Mouse (Mus musculus) lung, embryonic 16.5 days (tissue): ENCODE measurements around the gene Calr3. TPM values are rescaled to one million over a fixed set of nuclear protein-coding genes. Genes with fewer than 3 reads are reported as not detected.
A peak's percentile ranks its signal among the peaks of the same experiment; 100 is the strongest.

Experiments
- ATAC-seq: fragments of 200-750 bp; cut with Nextera tagmentation; 2 replicates; pipeline ENCODE4 v1.8.0; 2017; ENCODE audit warnings: low read depth, mild to moderate bottlenecking, moderate library complexity
- H3K27ac ChIP-seq: fragments of 300-500 bp; sonication (generic); 2 replicates; pipeline ENCODE4 v1.5.1; 2014; ENCODE audit warnings: mild to moderate bottlenecking, control low read depth, low read length
- H3K27me3 ChIP-seq: fragments of 300-500 bp; sonication (generic); 2 replicates; pipeline ENCODE4 v1.6.1; 2014; ENCODE audit warnings: low read depth, low read length, mixed read lengths; ENCODE audit not compliant: control insufficient read depth, insufficient read depth
- H3K36me3 ChIP-seq: fragments of 300-500 bp; sonication (generic); 2 replicates; pipeline ENCODE4 v1.6.1; 2014; ENCODE audit warnings: low read length; ENCODE audit not compliant: control insufficient read depth, insufficient read depth
- H3K4me1 ChIP-seq: fragments of 300-500 bp; sonication (generic); replicated peaks from 2 replicates; pipeline ENCODE4 v1.6.1; 2014; ENCODE audit warnings: low read length, mixed read lengths; ENCODE audit not compliant: control insufficient read depth, insufficient read depth
- H3K4me2 ChIP-seq: fragments of 300-500 bp; sonication (generic); 2 replicates; pipeline ENCODE4 v1.6.1; 2014; ENCODE audit warnings: low read depth, low read length, control low read depth
- H3K4me3 ChIP-seq: fragments of 300-500 bp; sonication (generic); 2 replicates; pipeline ENCODE4 v1.5.1; 2014; ENCODE audit warnings: mild to moderate bottlenecking, low read length, control low read depth
- H3K9ac ChIP-seq: fragments of 300-500 bp; sonication (generic); 2 replicates; pipeline ENCODE4 v1.6.1; 2014; ENCODE audit warnings: low read length, control low read depth
- H3K9me3 ChIP-seq: fragments of 300-500 bp; sonication (generic); 2 replicates; pipeline ENCODE4 v1.6.1; 2016; ENCODE audit warnings: low read length; ENCODE audit not compliant: control insufficient read depth
- WGBS: fragments of 180-500 bp; shearing (Covaris S2); extraction: QIAGEN DNeasy Blood & Tissue Kit; methylation state at CpG from one replicate; pipeline ENCODE4 v1.1.7; 2014; 5-methylcytosine and 5-hydroxymethylcytosine counted together
- polyA plus RNA-seq: library from polyadenylated mRNA; unstranded; fragments of >200 nt; fragmentation: Nextera tagmentation; extraction: Ambion mirVana; gene quantifications from 2 replicates; pipeline ENCODE4 v1.2.1, GENCODE M21; 2015

Calr3 gene
- polyA plus RNA-seq, 1 experiment from 2014 or later: 2.1 TPM

DNA sequence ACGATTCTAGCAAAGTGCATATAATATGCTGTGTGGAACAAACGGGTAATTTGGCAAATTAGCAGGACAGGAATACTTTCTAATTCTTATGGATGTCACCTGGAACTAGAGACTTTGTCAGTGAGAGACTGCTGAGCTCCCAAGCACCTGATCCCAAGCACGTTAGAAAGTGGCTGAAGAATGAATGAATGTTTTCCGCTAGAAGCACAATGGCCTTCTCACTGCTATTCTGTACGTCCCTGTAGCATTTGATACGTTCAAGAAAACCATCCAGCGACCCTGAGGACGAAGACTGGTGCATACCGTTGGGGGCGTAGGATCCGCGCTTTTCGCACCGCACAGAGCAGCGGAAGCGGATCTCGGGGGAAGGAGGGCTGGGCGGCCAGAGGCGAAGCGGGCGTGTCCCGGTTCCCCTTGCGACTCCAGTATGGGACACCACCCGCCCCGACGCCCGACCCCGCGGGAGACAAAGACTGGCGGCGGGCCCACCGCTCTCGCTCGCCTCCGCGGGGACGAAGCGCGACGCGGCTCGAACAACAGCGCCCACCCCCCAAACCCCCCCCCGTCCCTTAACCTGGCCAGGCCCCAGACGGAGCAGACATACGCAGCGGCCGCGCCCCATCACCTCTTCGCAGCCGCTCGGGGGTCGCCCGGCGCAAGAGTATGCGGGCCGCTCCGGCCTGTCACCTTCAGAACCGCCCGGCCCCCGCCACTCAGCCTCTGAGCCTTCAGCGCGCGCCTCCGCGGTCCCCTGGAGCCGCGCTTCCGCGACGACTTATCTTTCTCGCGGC lies 22.9 kb downstream of the Calr3 start:
- H3K9ac ChIP-seq: peak overlapping the region; percentile 93
- H3K36me3 ChIP-seq: no peaks in the 10 kb centered on the region
- H3K4me3 ChIP-seq: peak overlapping the region; percentile 80
- no peaks in the 10 kb centered on the region for H3K9me3 ChIP-seq
- ATAC-seq: peak; percentile 58
- peaks cover 19% of the 10 kb centered on the region for H3K4me1 ChIP-seq
- peak overlapping the region; percentile 87 for H3K4me2 ChIP-seq
- H3K27ac ChIP-seq: peak overlapping the region; percentile 79
- H3K27me3 ChIP-seq: no peaks in the 10 kb centered on the region
- 1% methylated on average over 63 of the region's 73 CpGs for WGBS

DNA sequence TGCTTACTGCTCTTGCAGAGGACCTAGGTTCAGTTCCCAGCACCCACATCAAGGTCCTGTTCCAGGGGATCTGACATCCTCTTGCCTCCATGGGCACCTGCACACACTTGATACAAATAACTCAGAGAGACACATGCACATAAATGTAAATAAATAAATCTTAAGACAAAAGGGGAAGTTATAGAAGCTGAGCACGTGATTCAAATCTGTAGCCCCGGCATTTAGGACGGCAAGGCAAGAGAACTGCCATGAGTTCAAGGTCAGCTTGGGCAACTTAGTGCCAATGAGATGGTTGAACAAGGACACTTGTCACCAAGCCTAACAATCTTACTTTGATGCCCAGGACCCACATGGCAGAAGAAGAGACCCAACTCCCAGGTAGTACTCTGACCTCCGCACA lies 25.6 kb downstream of the Calr3 start:
- ATAC-seq: no peak
- Histone ChIP-seq H3K4me1 (peaks cover 19% of the 10 kb centered on the region), H3K9ac (no peak overlapping the region), H3K4me3 (no peak overlapping the region), H3K27ac (no peak overlapping the region), H3K36me3 (no peaks in the 10 kb centered on the region), H3K27me3 (no peaks in the 10 kb centered on the region), H3K4me2 (no peak overlapping the region), H3K9me3 (no peaks in the 10 kb centered on the region)
- WGBS: 88% methylated on average over 4 of the region's 4 CpGs

DNA sequence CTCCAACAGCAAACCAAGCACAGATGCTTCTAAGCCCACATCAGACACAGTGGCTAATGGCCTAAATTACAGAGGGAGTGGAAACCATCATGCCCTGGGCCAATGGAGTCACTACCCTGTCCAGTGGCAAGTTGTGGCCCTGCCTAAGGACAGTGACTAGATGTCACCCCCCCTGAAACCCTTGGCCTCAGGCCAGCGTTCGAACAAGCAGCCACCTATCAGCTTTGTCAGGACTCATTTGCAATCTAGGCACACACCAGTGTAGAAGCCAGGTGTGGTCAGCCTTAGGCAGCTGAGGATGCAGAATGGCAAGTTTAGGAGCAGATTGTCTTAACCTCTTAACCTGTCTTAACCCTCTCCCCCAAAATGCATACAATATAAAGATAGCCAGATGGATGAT lies 28.4 kb downstream of the Calr3 start:
- H3K4me3 ChIP-seq: no peak overlapping the region
- H3K9ac ChIP-seq: no peak overlapping the region
- H3K27ac ChIP-seq: no peak overlapping the region
- peaks cover 12% of the 10 kb centered on the region for H3K4me1 ChIP-seq
- no peak for ATAC-seq
- H3K4me2 ChIP-seq: no peak overlapping the region
- 56% methylated on average over 2 of the region's 2 CpGs for WGBS
- H3K27me3 ChIP-seq: no peaks in the 10 kb centered on the region
- H3K36me3 ChIP-seq: no peaks in the 10 kb centered on the region
- no peaks in the 10 kb centered on the region for H3K9me3 ChIP-seq

DNA sequence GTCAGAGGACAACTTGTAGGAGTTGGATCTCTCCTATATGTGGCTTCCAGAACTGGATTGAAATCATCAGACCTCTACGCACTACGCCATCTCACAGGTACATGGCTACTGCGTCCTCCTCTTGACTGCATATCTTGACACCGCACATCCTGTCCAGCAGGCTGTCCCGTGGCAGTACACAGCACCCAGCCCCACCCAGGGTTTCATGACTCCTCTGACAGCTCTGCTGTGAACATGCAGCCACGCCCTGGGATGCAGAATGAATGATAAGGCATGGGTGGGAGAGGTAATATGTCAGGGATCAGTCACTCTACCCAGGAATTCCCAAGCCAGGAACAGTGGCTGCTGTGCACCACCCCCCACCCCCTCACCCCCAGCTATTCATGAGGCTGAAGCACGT lies 29.8 kb downstream of the Calr3 start:
- no peaks in the 10 kb centered on the region for H3K27me3 ChIP-seq
- no peak overlapping the region for H3K4me3 ChIP-seq
- WGBS: 86% methylated on average over 7 of the region's 7 CpGs
- H3K4me1 ChIP-seq: no peaks in the 10 kb centered on the region
- H3K27ac ChIP-seq: no peak overlapping the region
- H3K9ac ChIP-seq: no peak overlapping the region
- no peak for ATAC-seq
- H3K36me3 ChIP-seq: no peaks in the 10 kb centered on the region
- H3K9me3 ChIP-seq: no peaks in the 10 kb centered on the region
- H3K4me2 ChIP-seq: no peak overlapping the region

DNA sequence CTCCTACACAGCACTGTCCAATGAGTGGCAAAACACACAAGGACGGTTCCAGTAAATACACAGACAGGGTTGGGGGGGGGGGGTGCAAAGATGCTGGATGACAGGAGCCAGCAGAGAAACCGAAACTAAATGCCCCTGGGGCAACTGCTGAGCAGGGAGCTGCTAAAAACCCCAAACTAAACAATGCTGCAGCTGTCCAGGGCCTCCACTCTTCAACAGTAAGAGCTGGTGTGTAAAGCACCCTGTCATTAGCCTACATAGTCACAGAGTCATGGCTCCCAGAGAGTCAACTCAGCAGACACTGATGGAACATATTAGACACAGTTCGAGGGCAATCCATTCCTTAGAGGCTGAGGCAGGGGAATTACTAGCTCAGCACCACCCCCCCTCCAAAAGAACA lies 34.2 kb downstream of the Calr3 start:
- 64% methylated on average over 3 of the region's 3 CpGs for WGBS

DNA sequence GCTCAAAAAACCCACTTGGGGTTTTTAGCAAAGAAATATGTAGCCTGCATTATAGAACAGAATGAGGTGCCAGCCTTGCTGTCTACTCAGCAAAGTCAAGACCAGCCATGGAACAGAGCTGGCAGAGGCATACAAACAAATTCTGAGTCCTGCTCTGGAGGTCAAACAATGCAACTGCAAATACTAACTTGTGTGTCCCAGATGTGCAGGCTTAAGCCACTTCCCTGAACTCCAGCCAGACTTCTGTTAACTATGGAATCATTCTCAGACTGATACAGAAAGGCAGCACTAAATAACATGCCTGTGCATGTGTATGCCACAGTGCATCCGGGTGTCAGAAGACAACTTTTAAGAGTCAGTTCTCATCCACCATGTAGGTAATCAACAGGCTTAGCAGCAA lies 35.8 kb downstream of the Calr3 start:
- 97% methylated on average over 1 of the region's 1 CpGs for WGBS
- Histone ChIP-seq H3K27me3 (no peaks in the 10 kb centered on the region), H3K9ac (no peak overlapping the region), H3K9me3 (no peaks in the 10 kb centered on the region), H3K4me3 (no peak overlapping the region), H3K4me2 (no peak overlapping the region), H3K27ac (no peak overlapping the region), H3K36me3 (no peaks in the 10 kb centered on the region), H3K4me1 (no peaks in the 10 kb centered on the region)
- ATAC-seq: no peak

More for the DNA sequence above, 34.2 kb downstream of the Calr3 start:
- Histone ChIP-seq H3K4me2 (no peak overlapping the region), H3K4me1 (no peaks in the 10 kb centered on the region), H3K9me3 (no peaks in the 10 kb centered on the region), H3K27ac (no peak overlapping the region), H3K27me3 (no peaks in the 10 kb centered on the region), H3K36me3 (no peaks in the 10 kb centered on the region), H3K9ac (no peak overlapping the region), H3K4me3 (no peak overlapping the region)
- ATAC-seq: no peak

DNA sequence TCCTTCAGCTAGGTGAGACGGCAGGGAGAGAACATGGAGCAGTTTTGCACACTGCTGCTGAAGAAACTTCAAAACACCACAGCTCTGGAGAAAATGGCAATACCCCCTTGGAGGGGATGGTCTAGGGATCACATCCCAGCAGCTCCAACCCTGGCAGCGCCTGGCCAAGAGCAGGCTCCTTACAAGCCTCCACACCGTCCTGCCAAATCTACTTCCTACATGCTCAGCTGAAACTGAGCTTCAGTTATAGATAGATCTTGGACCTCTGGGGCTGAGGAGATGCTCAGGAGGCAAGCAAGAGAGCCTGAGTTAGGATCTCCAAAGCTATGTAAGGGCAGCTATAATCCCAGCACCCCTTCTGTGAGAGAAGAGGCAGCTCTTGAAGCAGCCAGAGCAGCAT lies 40.7 kb downstream of the Calr3 start:
- no peaks in the 10 kb centered on the region; the same call in none of the 2 replicates for H3K4me1 ChIP-seq
- H3K4me3 ChIP-seq: no peak overlapping the region
- no peaks in the 10 kb centered on the region for H3K27me3 ChIP-seq
- no peak overlapping the region for H3K9ac ChIP-seq
- no peaks in the 10 kb centered on the region for H3K9me3 ChIP-seq
- H3K27ac ChIP-seq: no peak overlapping the region
- H3K36me3 ChIP-seq: peaks cover 4% of the 10 kb centered on the region; the same call in 1 of the 2 replicates
- H3K4me2 ChIP-seq: no peak overlapping the region
- no peak for ATAC-seq
- 85% methylated on average over 3 of the region's 3 CpGs for WGBS

DNA sequence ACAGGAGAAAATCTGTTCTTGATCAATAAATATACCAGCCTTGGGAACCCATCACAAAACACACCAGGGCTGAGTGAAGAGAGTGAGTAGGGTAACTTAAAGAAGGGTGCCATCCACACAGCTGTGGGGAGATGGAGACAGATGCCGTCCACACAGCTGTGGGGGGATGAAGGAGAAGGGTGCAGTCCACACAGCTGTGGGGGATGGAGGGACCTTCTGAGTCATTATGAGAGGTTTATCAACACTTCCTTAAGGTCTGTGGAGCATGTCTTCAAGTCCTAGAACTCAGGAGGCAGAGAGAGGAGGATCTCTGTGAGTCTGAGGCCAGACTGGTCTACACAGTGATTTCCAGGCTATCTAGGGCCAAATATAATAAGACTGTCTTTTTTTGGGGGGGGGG lies 42.3 kb downstream of the Calr3 start:
- Histone ChIP-seq H3K27me3 (no peaks in the 10 kb centered on the region), H3K4me2 (no peak overlapping the region), H3K4me3 (no peak overlapping the region), H3K4me1 (no peaks in the 10 kb centered on the region; the same call in none of the 2 replicates), H3K27ac (no peak overlapping the region), H3K9me3 (no peaks in the 10 kb centered on the region), H3K36me3 (peaks cover 11% of the 10 kb centered on the region), H3K9ac (no peak overlapping the region)
- 69% methylated on average over 1 of the region's 1 CpGs for WGBS
- no peak for ATAC-seq

DNA sequence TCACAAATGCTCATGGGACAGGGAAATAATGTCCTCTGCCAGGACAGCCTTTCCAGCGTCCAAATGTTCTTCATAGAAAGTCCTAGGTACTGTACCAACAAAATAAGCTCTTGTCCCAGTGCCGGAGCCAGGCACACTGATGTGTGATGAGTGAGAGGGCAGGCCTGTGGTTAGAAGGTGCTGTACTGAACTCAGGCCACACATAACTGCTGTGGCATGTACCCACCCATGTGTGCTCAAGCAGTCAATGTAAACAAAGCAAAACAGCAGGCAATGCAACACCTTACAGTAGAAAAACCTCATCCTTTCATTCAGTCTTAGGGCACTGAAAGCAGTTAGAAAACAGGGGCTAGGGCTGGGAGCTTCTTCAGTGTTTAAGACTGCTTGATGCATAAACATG lies 57.9 kb downstream of the Calr3 start:
- WGBS: 93% methylated on average over 2 of the region's 2 CpGs
- H3K9ac ChIP-seq: no peak overlapping the region
- H3K4me1 ChIP-seq: no peaks in the 10 kb centered on the region
- no peak for ATAC-seq
- peaks cover 69% of the 10 kb centered on the region for H3K36me3 ChIP-seq
- no peak overlapping the region for H3K27ac ChIP-seq
- no peak overlapping the region for H3K4me3 ChIP-seq
- H3K4me2 ChIP-seq: no peak overlapping the region
- no peaks in the 10 kb centered on the region for H3K9me3 ChIP-seq
- no peaks in the 10 kb centered on the region for H3K27me3 ChIP-seq
